9 mouse cellular contexts compared by ENCODE assay signal in the genomic region with DNA sequence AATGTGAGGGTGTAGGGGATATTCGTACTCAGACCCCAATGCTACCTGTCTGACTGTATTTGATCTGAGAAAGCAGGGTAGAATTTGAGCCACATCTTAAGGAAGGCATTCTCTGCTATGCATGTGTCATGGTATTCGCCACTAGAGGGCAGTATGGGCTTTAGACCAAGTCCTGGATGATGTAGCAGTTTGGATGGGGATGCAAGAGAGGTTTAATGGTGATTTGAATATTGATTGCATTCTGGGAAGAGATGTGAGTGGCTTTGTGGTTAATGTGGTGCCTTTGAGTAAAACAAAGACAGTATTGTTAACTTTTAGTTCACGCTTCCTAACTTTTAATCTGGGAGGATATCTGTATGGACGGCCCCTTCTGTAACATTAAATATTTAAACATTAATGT. TPM values are rescaled to one million over a fixed set of nuclear protein-coding genes. Genes with fewer than 3 reads are reported as not detected.
DNase-seq lines count a peak whose midpoint lies in the region; ATAC-seq and TF ChIP-seq lines count a peak whose summit lies in the region.
"Had no signal": no experiment of that assay in that cellular context is flagged by ENCODE, and none has a peak within 500 bp of the region (broad histone marks: within the 10 kb centered on the region; RNA-seq: fewer than 3 reads in every experiment).

No protein-coding gene starts in this region.

- POLR2A ChIA-PET in Patski (lab: Charles Lee), result no interaction called here

- H3K27me3 ChIP-seq in Patski, result no peaks in the 10 kb centered on the region
- no peaks in the 10 kb centered on the region for H3K27me3 ChIP-seq in cerebellum, adult 2 months (ENCODE audit: control insufficient read depth, insufficient read depth, low read length)
- no peaks in the 10 kb centered on the region for H3K27me3 ChIP-seq in forebrain, embryonic 16.5 days (replicated peaks; ENCODE audit: control insufficient read depth, insufficient read depth, low read length)
- no peaks in the 10 kb centered on the region for H3K27me3 ChIP-seq in limb, embryonic 10.5 days (ENCODE audit: low read depth, poor library complexity, severe bottlenecking)
- no peaks in the 10 kb centered on the region for H3K27me3 ChIP-seq in neural tube, embryonic 14.5 days (ENCODE audit: control insufficient read depth, insufficient read depth, low read length)
- H3K27me3 ChIP-seq: heart, embryonic 13.5 days had no signal

- no peak overlapping the region for H3K9ac ChIP-seq in forebrain, embryonic 16.5 days (replicated peaks; ENCODE audit: low read depth, low read length)
- no peak overlapping the region for H3K9ac ChIP-seq in neural tube, embryonic 14.5 days (replicated peaks; ENCODE audit: low read depth, low read length)
- H3K9ac ChIP-seq: heart, embryonic 13.5 days had no signal

- no peak overlapping the region for H3K27ac ChIP-seq in cerebellum, adult 2 months (ENCODE audit: insufficient read depth, low read length)
- no peak overlapping the region for H3K27ac ChIP-seq in forebrain, embryonic 16.5 days (ENCODE audit: low read length)
- H3K27ac ChIP-seq in limb, embryonic 10.5 days, result no peak overlapping the region
- no peak overlapping the region for H3K27ac ChIP-seq in neural tube, embryonic 14.5 days (ENCODE audit: low read depth, low read length)
- H3K27ac ChIP-seq: heart, embryonic 13.5 days had no signal

- intact Hi-C loops in left cerebral cortex, postnatal 4 days (cut with DNase I), result no loop called here

- in situ Hi-C loops in Patski (cut with MboI; ENCODE audit: low pct_unique_long_range_greater_than_20kb), result no loop called here

- H3K36me3 ChIP-seq in forebrain, embryonic 16.5 days (ENCODE audit: control insufficient read depth, insufficient read depth), result no peaks in the 10 kb centered on the region
- H3K36me3 ChIP-seq in limb, embryonic 10.5 days, result no peaks in the 10 kb centered on the region
- no peaks in the 10 kb centered on the region for H3K36me3 ChIP-seq in neural tube, embryonic 14.5 days (ENCODE audit: control insufficient read depth, insufficient read depth, low read length)
- H3K36me3 ChIP-seq: heart, embryonic 13.5 days had no signal

- no peak overlapping the region for H3K4me2 ChIP-seq in forebrain, embryonic 16.5 days (ENCODE audit: low read length)
- no peak overlapping the region for H3K4me2 ChIP-seq in neural tube, embryonic 14.5 days (ENCODE audit: low read depth, low read length)
- H3K4me2 ChIP-seq: heart, embryonic 13.5 days had no signal

- CTCF ChIA-PET in Patski (lab: Charles Lee), result interaction anchor here (2.7 kb wide), 3 partner anchors 29 to 42 kb away, joined by 8 to 18 read pairs (median 9); no protein-coding TSS in a partner anchor

- TF ChIP-seq POLR2A in cerebellum, adult 2 months (IDR thresholded peaks at IDR 0.05; ENCODE audit: borderline replicate concordance, insufficient read depth, low read length), result no peak

- peak; percentile 91 for TF ChIP-seq CTCF in Patski (IDR thresholded peaks at IDR 0.05)
- TF ChIP-seq CTCF in cerebellum, adult 2 months (IDR thresholded peaks at IDR 0.05; ENCODE audit: borderline replicate concordance, insufficient read depth, low read depth, low read length), result peak; percentile 55; the same call in 1 of the 2 replicates

- ATAC-seq in Patski, result peak; percentile 76
- peak; percentile 72 for ATAC-seq in forebrain, embryonic 16.5 days
- ATAC-seq in neural tube, embryonic 14.5 days (ENCODE audit: low read depth), result peak; percentile 55; the same call in 1 of the 2 replicates

- peak; percentile 29 for DNase-seq in left cerebral cortex, postnatal 4 days
- DNase-seq in left cerebral cortex, adult 8-10 months (ENCODE audit: low spot score in 2 of 2), result no peak
- DNase-seq in Patski (ENCODE audit: low read depth, low spot score), result peak; percentile 59
- peak in 1 of 2 experiments; percentile 48 for DNase-seq in cerebellum, adult 2 months
- DNase-seq in limb, embryonic 10.5 days (ENCODE audit: low spot score), result peak; percentile 44
- DNase-seq in frontal cortex, postnatal 14 days (ENCODE audit: low spot score in 2 of 2), result no peak

- peaks cover 8% of the 10 kb centered on the region for H3K4me1 ChIP-seq in cerebellum, adult 2 months (ENCODE audit: control insufficient read depth, insufficient read depth, low read length)
- no peaks in the 10 kb centered on the region for H3K4me1 ChIP-seq in forebrain, embryonic 16.5 days (replicated peaks; ENCODE audit: control insufficient read depth, insufficient read depth, low read length)
- H3K4me1 ChIP-seq in limb, embryonic 10.5 days, result peaks cover 15% of the 10 kb centered on the region
- H3K4me1 ChIP-seq in neural tube, embryonic 14.5 days (ENCODE audit: control insufficient read depth, insufficient read depth, low read length), result no peaks in the 10 kb centered on the region

- no peaks in the 10 kb centered on the region for H3K9me3 ChIP-seq in forebrain, embryonic 16.5 days (ENCODE audit: control insufficient read depth, low read length)
- no peaks in the 10 kb centered on the region for H3K9me3 ChIP-seq in limb, embryonic 10.5 days (replicated peaks)
- no peaks in the 10 kb centered on the region for H3K9me3 ChIP-seq in neural tube, embryonic 14.5 days (ENCODE audit: control insufficient read depth, low read length)
- H3K9me3 ChIP-seq: heart, embryonic 13.5 days had no signal

- WGBS in cerebellum, adult 2 months, result 50% methylated on average over 4 of the region's 4 CpGs
- 27% methylated on average over 4 of the region's 4 CpGs for WGBS in forebrain, embryonic 16.5 days
- WGBS in limb, embryonic 10.5 days, result 50% methylated on average over 4 of the region's 4 CpGs
- WGBS in neural tube, embryonic 14.5 days, result 28% methylated on average over 4 of the region's 4 CpGs

- no peak overlapping the region for H3K4me3 ChIP-seq in cerebellum, adult 2 months (replicated peaks; ENCODE audit: insufficient read depth, low read depth, low read length)
- no peak overlapping the region for H3K4me3 ChIP-seq in forebrain, embryonic 16.5 days (replicated peaks; ENCODE audit: low read length)
- H3K4me3 ChIP-seq in limb, embryonic 10.5 days, result no peak overlapping the region
- no peak overlapping the region for H3K4me3 ChIP-seq in neural tube, embryonic 14.5 days (ENCODE audit: low read depth, low read length)
- H3K4me3 ChIP-seq: heart, embryonic 13.5 days had no signal

RNA-seq across cellular contexts. Expression of a gene that starts 22.3 kb away (rescaled TPM):
- not detected for total RNA-seq in left cerebral cortex, postnatal 4 days (2021)
- total RNA-seq in left cerebral cortex, adult 8-10 months (2022), result not detected
- not detected for polyA plus RNA-seq in Patski (2021)
- 0.06 TPM in 1 of 2 replicates, not detected in the other for polyA plus RNA-seq in cerebellum, adult 2 months (2012; rRNA removed)
- 0.81 and 1.8 TPM in 2 replicates for polyA plus RNA-seq in forebrain, embryonic 16.5 days (2015; fragmentation: Nextera tagmentation; extraction: Ambion mirVana)
- polyA plus RNA-seq in limb, embryonic 10.5 days (2016; fragmentation: Nextera tagmentation; extraction: Ambion mirVana), result 0.38 and 0.53 TPM in 2 replicates
- 1.8 and 2.0 TPM in 2 replicates for polyA plus RNA-seq in neural tube, embryonic 14.5 days (2014; fragmentation: Nextera tagmentation; extraction: Ambion mirVana)

Comparison
In these comparisons a context has a peak if more than half of its experiments do, and no peak if none do; other contexts are left out.
1. DNase-seq: peak in left cerebral cortex, postnatal 4 days (single experiment), Patski (single experiment) and limb, embryonic 10.5 days (single experiment); none in left cerebral cortex, adult 8-10 months (0 of 2) and frontal cortex, postnatal 14 days (0 of 2).
2. Peak in every context shown above with its lines, with median percentiles within 50 percentile points of each other: ATAC-seq.